Mouse (Mus musculus) heart, postnatal 4 days (tissue): ENCODE data around the gene Yif1a. TPM values are rescaled to one million over a fixed set of nuclear protein-coding genes. Genes with fewer than 3 reads are reported as not detected.
A peak's percentile ranks its signal among the peaks of the same experiment; 100 is the strongest.

Experiments used
- DNase-seq: peaks from one replicate; pipeline ENCODE4 v3.0.0; 2021
- total RNA-seq, 2 experiments: library from RNA; stranded (reverse); gene quantifications; 2 replicates each; pipeline ENCODE4 v1.2.3; 2021

Yif1a gene
- total RNA-seq, 2 experiments from 2014 or later = 70.2 to 72.5 TPM

DNA sequence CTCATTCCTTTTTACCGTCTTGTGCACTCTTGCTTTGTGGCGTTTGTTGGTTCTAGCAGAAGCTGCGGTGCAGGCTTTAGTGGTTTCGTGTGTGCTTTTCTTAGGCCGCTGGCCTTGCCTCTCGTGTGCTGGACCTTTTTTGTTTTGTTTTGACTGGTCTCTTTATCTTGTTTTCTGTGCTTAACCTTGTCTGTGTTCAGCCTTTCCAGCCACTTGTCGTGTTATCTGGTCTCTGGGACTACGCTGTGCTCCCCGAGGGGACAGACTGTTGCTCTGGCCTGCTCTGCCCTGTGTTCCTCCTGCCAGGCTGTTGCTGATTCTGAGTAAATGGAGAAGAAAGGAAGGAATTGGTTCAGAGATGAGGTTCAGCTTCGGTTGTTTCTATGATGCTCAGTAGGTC, 34.2 kb downstream of the Yif1a start:
- no peak for DNase-seq

DNA sequence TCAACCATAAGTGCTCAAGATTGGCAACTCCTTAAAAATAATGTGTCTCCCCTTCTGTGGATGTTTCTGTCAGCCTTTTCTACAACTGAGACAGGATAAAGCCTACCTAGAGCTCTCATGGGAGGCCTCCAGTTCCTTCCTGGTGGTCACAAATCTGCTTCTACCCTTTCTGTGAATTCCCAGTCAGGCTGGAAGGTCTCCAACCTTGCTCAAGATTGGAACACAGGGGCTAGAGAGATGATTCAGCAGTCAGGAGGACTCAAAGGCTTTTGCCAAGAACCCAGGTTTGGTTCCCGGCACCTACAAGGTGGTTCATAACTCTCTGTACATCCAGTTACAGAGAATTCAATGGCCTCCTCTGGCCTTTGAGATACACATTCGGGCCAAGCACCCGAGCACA, 34.9 kb downstream of the Yif1a start:
- DNase-seq = no peak

- DNase-seq = no peak
Measured at GRCm38 (mm10) chr19:5124055-5124614, 35.8 kb downstream of the Yif1a start.

DNA sequence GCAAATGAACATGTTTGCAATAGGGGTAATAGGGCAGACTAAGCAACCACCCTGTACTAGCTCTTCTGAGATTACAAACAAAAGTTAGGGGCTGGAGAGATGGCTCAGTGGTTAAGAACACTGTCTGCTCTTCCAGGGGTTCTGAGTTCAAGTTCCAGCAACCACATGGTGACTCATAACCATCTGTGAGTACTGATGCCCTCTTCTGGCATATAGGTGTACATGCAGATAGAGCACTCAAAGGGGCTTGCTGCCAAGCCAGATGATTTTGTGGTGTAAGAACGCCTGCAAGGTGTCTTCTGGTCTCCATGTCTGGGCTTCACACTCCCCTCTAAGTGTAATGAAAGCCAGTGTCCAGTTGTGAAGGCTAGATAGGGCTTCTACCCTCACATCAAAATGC, 41.4 kb downstream of the Yif1a start:
- no peak for DNase-seq

DNA sequence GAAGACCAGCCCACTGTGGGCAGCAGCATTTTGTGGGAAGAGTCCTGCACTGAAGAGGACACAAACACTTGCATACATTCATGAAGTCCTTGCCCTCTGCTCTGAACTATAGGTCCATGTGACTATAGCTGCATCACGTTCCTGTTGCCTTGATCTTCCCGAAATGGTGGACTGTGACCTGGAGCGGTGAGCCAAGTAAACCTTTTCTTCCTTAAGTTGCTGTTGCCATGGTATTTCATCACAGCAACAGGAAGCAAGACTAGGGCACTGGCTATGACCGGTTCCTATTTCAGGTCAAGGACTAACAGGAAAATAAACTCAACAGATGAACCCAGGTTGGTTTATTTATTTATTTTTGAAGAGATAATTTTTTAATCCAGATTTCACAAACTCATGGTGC, 42.9 kb downstream of the Yif1a start:
- DNase-seq = no peak

- peak; percentile 65 for DNase-seq
Measured at GRCm38 (mm10) chr19:5139640-5140039, 51.3 kb downstream of the Yif1a start.

Other genes starting within 250 kb of the Yif1a start
- gene Ccs, start 249.2 kb upstream of the Yif1a start, total RNA-seq = 10 to 100 TPM; 31.4 to 31.7 TPM
- under 1 TPM in 1 of 2 experiments, not detected in 1; 0.11 TPM for gene Ccdc87, start 249.2 kb upstream of the Yif1a start, total RNA-seq
- 10 to 100 TPM; 24.9 to 25.9 TPM for gene Ctsf, start 233.4 kb upstream of the Yif1a start, total RNA-seq
- 1 to 10 TPM in 1 of 2 experiments, under 1 TPM in 1; 0.38 to 2.2 TPM for gene Actn3, start 210.6 kb upstream of the Yif1a start, total RNA-seq
- 1 to 10 TPM; 4.8 to 5.2 TPM for gene Zdhhc24, start 209.9 kb upstream of the Yif1a start, total RNA-seq
- gene Bbs1, start 181.9 kb upstream of the Yif1a start, total RNA-seq = 1 to 10 TPM; 4.3 to 4.6 TPM
- 10 to 100 TPM; 39.7 to 40.2 TPM for gene Dpp3, start 160.3 kb upstream of the Yif1a start, total RNA-seq
- 1 to 10 TPM in 1 of 2 experiments, under 1 TPM in 1; 0.71 to 1.2 TPM for gene Peli3, start 145.4 kb upstream of the Yif1a start, total RNA-seq
- 10 to 100 TPM; 60.9 to 63.8 TPM for gene Mrpl11, start 126.4 kb upstream of the Yif1a start, total RNA-seq
- gene Npas4, start 98.2 kb upstream of the Yif1a start, total RNA-seq = under 1 TPM; 0.57 to 0.68 TPM
- gene Slc29a2, start 64.7 kb upstream of the Yif1a start, total RNA-seq = 10 to 100 TPM; 20.0 to 20.8 TPM
- gene B4gat1, start 49.7 kb upstream of the Yif1a start, total RNA-seq = 10 to 100 TPM; 33.0 to 36.8 TPM
- gene AC124502.3, start 49.6 kb upstream of the Yif1a start, total RNA-seq = 1 to 10 TPM; 1.6 to 2.0 TPM
- 10 to 100 TPM; 16.7 to 18.2 TPM for gene Brms1, start 47.2 kb upstream of the Yif1a start, total RNA-seq
- 1 to 10 TPM; 2.2 to 2.9 TPM for gene Rin1, start 38.1 kb upstream of the Yif1a start, total RNA-seq
- gene Cd248, start 20.5 kb upstream of the Yif1a start, total RNA-seq = 10 to 100 TPM; 25.8 to 27.1 TPM
- gene Tmem151a, start 3.0 kb upstream of the Yif1a start, total RNA-seq = 1 to 10 TPM; 3.8 to 4.1 TPM
- 1 to 10 TPM; 1.8 to 2.1 TPM for gene Cnih2, start 10.0 kb downstream of the Yif1a start, total RNA-seq
- gene Rab1b, start 18.5 kb downstream of the Yif1a start, total RNA-seq = 100 to 1,000 TPM; 188 to 191 TPM
- 10 to 100 TPM; 43.7 to 43.8 TPM for gene Klc2, start 30.0 kb downstream of the Yif1a start, total RNA-seq
- 10 to 100 TPM; 27.6 to 28.7 TPM for gene Pacs1, start 184.6 kb downstream of the Yif1a start, total RNA-seq
- 100 to 1,000 TPM; 136 to 139 TPM for gene Sf3b2, start 206.9 kb downstream of the Yif1a start, total RNA-seq
- gene Gal3st3, start 209.8 kb downstream of the Yif1a start, total RNA-seq = 1 to 10 TPM; 7.4 to 9.3 TPM
- not detected for gene Catsper1, start 247.2 kb downstream of the Yif1a start, total RNA-seq